Mouse (Mus musculus): Measurements from ENCODE around the gene H2-T23. TPM values are rescaled to one million over a fixed set of nuclear protein-coding genes. Genes with fewer than 3 reads are reported as not detected.

Gene H2-T23
- total and polyA plus RNA-seq, 2 experiments from 2014 or later: 7.3 to 9.2 TPM

- Histone ChIP-seq H3K27me3 (ENCODE audit: insufficient read depth, low read length) (no peaks in the 10 kb centered on the region), H3K4me3 (ENCODE audit: low read depth, low read length) (no peak overlapping the region), H3K9ac (replicated peaks; ENCODE audit: low read length, poor library complexity, severe bottlenecking) (no peak overlapping the region), H3K4me2 (ENCODE audit: low read depth, low read length, poor library complexity, severe bottlenecking) (no peak overlapping the region), H3K9me3 (ENCODE audit: low read length) (no peaks in the 10 kb centered on the region), H3K4me1 (ENCODE audit: insufficient read depth, low read length) (no peaks in the 10 kb centered on the region), H3K27ac (ENCODE audit: low read depth, low read length) (no peak overlapping the region), H3K36me3 (ENCODE audit: insufficient read depth, low read length) (no peaks in the 10 kb centered on the region)
- no peak for TF ChIP-seq CTCF (IDR thresholded peaks at IDR 0.05)
- DNase-seq (ENCODE audit: low spot score) (no peak), ATAC-seq (ENCODE audit: low FRiP score) (no peak)
- 56% methylated on average over 7 of the region's 7 CpGs for WGBS
Measured at GRCm38 (mm10) chr17:36028879-36029619, 3.6 kb downstream of the H2-T23 start.

- WGBS: 94% methylated on average over 4 of the region's 4 CpGs
- no peak for DNase-seq (ENCODE audit: low spot score)
- H3K27ac ChIP-seq (ENCODE audit: low read depth, low read length): no peak overlapping the region
- TF ChIP-seq CTCF (IDR thresholded peaks at IDR 0.05): no peak
- H3K4me2 ChIP-seq (ENCODE audit: low read depth, low read length, poor library complexity, severe bottlenecking): no peak overlapping the region
- H3K9ac ChIP-seq (replicated peaks; ENCODE audit: low read length, poor library complexity, severe bottlenecking): no peak overlapping the region
- no peaks in the 10 kb centered on the region for H3K27me3 ChIP-seq (ENCODE audit: insufficient read depth, low read length)
- no peak for ATAC-seq (ENCODE audit: low FRiP score)
- no peaks in the 10 kb centered on the region for H3K4me1 ChIP-seq (ENCODE audit: insufficient read depth, low read length)
- no peaks in the 10 kb centered on the region for H3K36me3 ChIP-seq (ENCODE audit: insufficient read depth, low read length)
- H3K4me3 ChIP-seq (ENCODE audit: low read depth, low read length): no peak overlapping the region
- H3K9me3 ChIP-seq (ENCODE audit: low read length): no peaks in the 10 kb centered on the region
Measured at GRCm38 (mm10) chr17:36027663-36028062, 5.0 kb downstream of the H2-T23 start.

- no peaks in the 10 kb centered on the region for H3K4me1 ChIP-seq (ENCODE audit: insufficient read depth, low read length)
- no peak overlapping the region for H3K27ac ChIP-seq (ENCODE audit: low read depth, low read length)
- no peak overlapping the region for H3K4me3 ChIP-seq (ENCODE audit: low read depth, low read length)
- 83% methylated on average over 4 of the region's 4 CpGs for WGBS
- H3K9me3 ChIP-seq (ENCODE audit: low read length): no peaks in the 10 kb centered on the region
- no peak overlapping the region for H3K4me2 ChIP-seq (ENCODE audit: low read depth, low read length, poor library complexity, severe bottlenecking)
- DNase-seq (ENCODE audit: low spot score) (no peak), ATAC-seq (ENCODE audit: low FRiP score) (no peak)
- TF ChIP-seq CTCF (IDR thresholded peaks at IDR 0.05): no peak
- no peak overlapping the region for H3K9ac ChIP-seq (replicated peaks; ENCODE audit: low read length, poor library complexity, severe bottlenecking)
- H3K36me3 ChIP-seq (ENCODE audit: insufficient read depth, low read length): no peaks in the 10 kb centered on the region
- no peaks in the 10 kb centered on the region for H3K27me3 ChIP-seq (ENCODE audit: insufficient read depth, low read length)
Measured at GRCm38 (mm10) chr17:36025901-36026300, 6.8 kb downstream of the H2-T23 start.

GRCm38 (mm10) chr17:36025197-36025596 is 7.5 kb downstream of the H2-T23 start:
- no peaks in the 10 kb centered on the region for H3K9me3 ChIP-seq (ENCODE audit: low read length)
- ATAC-seq (ENCODE audit: low FRiP score): no peak

DNA sequence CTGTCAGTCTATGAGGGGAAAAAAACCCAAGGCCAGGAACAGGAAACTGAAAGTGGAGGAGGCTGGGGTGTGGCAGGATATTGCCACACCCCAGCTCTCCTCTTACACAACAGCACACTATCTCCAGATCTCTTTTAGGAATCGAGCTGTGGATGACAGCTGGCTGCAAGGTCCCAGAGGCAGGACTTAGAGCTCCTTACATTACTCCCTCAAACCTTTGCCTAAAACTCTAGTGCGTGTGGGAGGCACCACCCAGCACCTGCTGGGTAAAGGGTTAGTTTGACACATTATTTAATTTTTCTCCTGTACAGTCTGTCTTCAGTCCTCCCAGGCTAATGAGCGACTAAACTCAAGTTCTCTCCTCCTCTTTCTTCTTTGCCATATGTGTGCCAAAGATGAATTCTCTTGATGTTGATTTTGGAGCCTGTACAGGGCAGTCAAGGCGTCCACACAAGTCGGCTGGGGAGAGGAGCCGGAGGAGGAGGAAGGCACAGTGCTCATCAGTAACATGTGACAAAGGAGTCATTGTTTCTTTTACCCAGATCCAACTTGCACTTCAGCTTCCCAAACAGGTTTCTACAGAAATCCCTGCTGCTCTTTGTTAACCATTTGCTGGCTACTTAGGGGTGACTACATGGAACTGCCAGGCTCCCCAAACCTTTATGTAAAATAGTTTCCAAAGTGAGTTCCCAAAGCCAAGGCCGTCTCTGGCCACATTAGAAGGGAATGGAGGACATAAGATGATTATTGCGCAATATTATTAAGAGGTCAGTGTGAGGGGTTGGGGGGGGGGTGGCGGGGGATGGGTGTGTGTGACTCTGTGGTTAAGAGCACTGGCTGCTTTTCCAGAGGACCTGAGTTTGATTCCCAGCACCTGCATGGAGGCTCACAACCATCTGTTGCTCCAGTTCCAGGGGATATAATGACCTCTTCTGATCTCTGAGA is 8.7 kb downstream of the H2-T23 start:
- no peaks in the 10 kb centered on the region for H3K36me3 ChIP-seq (ENCODE audit: insufficient read depth, low read length)
- H3K4me1 ChIP-seq (ENCODE audit: insufficient read depth, low read length): no peaks in the 10 kb centered on the region
- no peak overlapping the region for H3K4me3 ChIP-seq (ENCODE audit: low read depth, low read length)
- TF ChIP-seq CTCF (IDR thresholded peaks at IDR 0.05): no peak
- no peak for ATAC-seq (ENCODE audit: low FRiP score)
- H3K9ac ChIP-seq (replicated peaks; ENCODE audit: low read length, poor library complexity, severe bottlenecking): no peak overlapping the region
- DNase-seq (ENCODE audit: low spot score): no peak
- no peak overlapping the region for H3K4me2 ChIP-seq (ENCODE audit: low read depth, low read length, poor library complexity, severe bottlenecking)
- no peaks in the 10 kb centered on the region for H3K9me3 ChIP-seq (ENCODE audit: low read length)
- 67% methylated on average over 9 of the region's 9 CpGs for WGBS
- no peaks in the 10 kb centered on the region for H3K27me3 ChIP-seq (ENCODE audit: insufficient read depth, low read length)
- no peak overlapping the region for H3K27ac ChIP-seq (ENCODE audit: low read depth, low read length)

More at GRCm38 (mm10) chr17:36025197-36025596, 7.5 kb downstream of the H2-T23 start:
- Histone ChIP-seq H3K9ac (replicated peaks; ENCODE audit: low read length, poor library complexity, severe bottlenecking) (no peak overlapping the region), H3K4me1 (ENCODE audit: insufficient read depth, low read length) (no peaks in the 10 kb centered on the region), H3K36me3 (ENCODE audit: insufficient read depth, low read length) (no peaks in the 10 kb centered on the region), H3K4me3 (ENCODE audit: low read depth, low read length) (no peak overlapping the region), H3K27me3 (ENCODE audit: insufficient read depth, low read length) (no peaks in the 10 kb centered on the region), H3K4me2 (ENCODE audit: low read depth, low read length, poor library complexity, severe bottlenecking) (no peak overlapping the region), H3K27ac (ENCODE audit: low read depth, low read length) (no peak overlapping the region)
- no peak for DNase-seq (ENCODE audit: low spot score)
- 54% methylated on average over 5 of the region's 5 CpGs for WGBS
- no peak for TF ChIP-seq CTCF (IDR thresholded peaks at IDR 0.05)

DNA sequence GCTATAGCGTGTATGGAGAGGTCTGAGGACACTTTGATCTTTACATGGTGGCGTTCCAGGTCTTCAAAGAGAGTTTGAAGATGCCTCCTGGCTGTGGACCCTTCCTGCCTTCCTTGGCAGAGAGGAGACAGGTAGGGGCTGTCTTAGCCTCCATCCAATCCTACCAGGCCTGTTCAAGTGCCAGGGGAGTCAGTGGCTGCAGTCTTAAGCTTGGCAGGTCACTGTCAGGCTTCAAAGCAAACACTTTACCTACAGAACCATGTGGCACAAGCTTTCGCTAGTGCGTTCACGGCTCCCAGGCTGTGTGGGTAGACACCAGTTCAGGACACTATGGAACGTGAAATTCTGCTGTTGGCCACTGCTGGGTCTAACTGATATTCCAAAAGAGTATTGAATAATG is 9.7 kb downstream of the H2-T23 start:
- no peak for DNase-seq (ENCODE audit: low spot score)
- Histone ChIP-seq H3K36me3 (ENCODE audit: insufficient read depth, low read length) (no peaks in the 10 kb centered on the region), H3K4me1 (ENCODE audit: insufficient read depth, low read length) (no peaks in the 10 kb centered on the region), H3K4me3 (ENCODE audit: low read depth, low read length) (no peak overlapping the region), H3K9ac (replicated peaks; ENCODE audit: low read length, poor library complexity, severe bottlenecking) (no peak overlapping the region), H3K27me3 (ENCODE audit: insufficient read depth, low read length) (no peaks in the 10 kb centered on the region), H3K27ac (ENCODE audit: low read depth, low read length) (no peak overlapping the region), H3K9me3 (ENCODE audit: low read length) (no peaks in the 10 kb centered on the region), H3K4me2 (ENCODE audit: low read depth, low read length, poor library complexity, severe bottlenecking) (no peak overlapping the region)
- no peak for TF ChIP-seq CTCF (IDR thresholded peaks at IDR 0.05)
- ATAC-seq (ENCODE audit: low FRiP score): no peak
- WGBS: 93% methylated on average over 6 of the region's 6 CpGs

All from midbrain, postnatal 0 days (tissue).